In the genomic region with DNA sequence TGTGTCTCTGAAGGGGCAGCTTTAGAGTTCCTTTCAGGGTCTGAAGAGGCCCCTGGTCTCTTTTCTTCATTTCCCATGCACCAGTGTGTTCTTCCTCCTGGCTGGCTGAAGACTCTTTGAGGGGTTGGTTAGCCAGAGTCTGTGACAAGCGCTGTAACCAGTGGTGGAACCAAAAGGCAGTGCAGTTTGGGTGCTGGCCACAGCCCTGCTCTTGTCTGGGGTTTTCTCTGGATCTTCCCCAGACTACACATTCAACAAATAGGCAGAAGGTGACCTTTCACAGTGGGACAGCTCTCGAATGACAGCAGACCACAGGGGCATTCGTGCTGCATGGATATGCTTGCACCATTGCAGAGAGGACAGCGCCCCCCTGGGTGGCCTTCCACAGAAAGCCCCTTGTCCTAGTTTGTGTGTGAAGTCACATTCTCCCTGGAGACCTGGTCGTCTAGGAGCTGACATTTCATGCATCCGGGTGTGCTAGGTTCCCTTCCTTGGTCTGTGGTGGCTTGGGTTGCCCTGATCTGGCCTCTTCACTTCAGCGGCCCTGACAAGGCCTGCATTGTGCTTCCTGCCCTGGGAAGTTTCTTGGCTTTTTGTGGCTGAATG, we compare ENCODE assay signal across 27 mouse cellular contexts.
DNase-seq lines count a peak whose midpoint lies in the region; ATAC-seq and TF ChIP-seq lines count a peak whose summit lies in the region.
"Had no signal": no experiment of that assay in that cellular context is flagged by ENCODE, and none has a peak within 500 bp of the region (broad histone marks: within the 10 kb centered on the region; RNA-seq: fewer than 3 reads in every experiment).

No protein-coding gene starts in this region.

- peaks cover 82% of the 10 kb centered on the region for H3K36me3 ChIP-seq in hindbrain, embryonic 10.5 days
- H3K36me3 ChIP-seq in hindbrain, embryonic 16.5 days (ENCODE audit: control insufficient read depth, insufficient read depth, low read length), result peaks cover 4% of the 10 kb centered on the region

- no peaks in the 10 kb centered on the region for H3K27me3 ChIP-seq in hindbrain, embryonic 10.5 days (ENCODE audit: insufficient read depth, poor library complexity, severe bottlenecking)
- no peaks in the 10 kb centered on the region for H3K27me3 ChIP-seq in hindbrain, embryonic 16.5 days (replicated peaks; ENCODE audit: control insufficient read depth, insufficient read depth, low read length)
- H3K27me3 ChIP-seq: forebrain, embryonic 13.5 days; limb, embryonic 12.5 days; lung, embryonic 15.5 days; neural tube, embryonic 13.5 days; stomach, embryonic 15.5 days had no signal

- H3K4me1 ChIP-seq in hindbrain, embryonic 10.5 days (replicated peaks), result peaks cover 7% of the 10 kb centered on the region
- H3K4me1 ChIP-seq in hindbrain, embryonic 16.5 days (ENCODE audit: control insufficient read depth, insufficient read depth, low read depth, low read length), result no peaks in the 10 kb centered on the region
- H3K4me1 ChIP-seq: forebrain, embryonic 13.5 days; limb, embryonic 12.5 days; lung, embryonic 15.5 days; stomach, embryonic 15.5 days had no signal

- intact Hi-C loops in left cerebral cortex, adult 2 months (cut with DNase I), result no loop called here

- H3K9ac ChIP-seq in hindbrain, embryonic 16.5 days (ENCODE audit: low read depth, low read length), result no peak overlapping the region
- H3K9ac ChIP-seq: forebrain, embryonic 13.5 days; limb, embryonic 12.5 days; liver, embryonic 14.5 days; lung, embryonic 15.5 days; neural tube, embryonic 13.5 days; stomach, embryonic 15.5 days had no signal

- DNase-seq in embryo, embryonic 10.5 days (ENCODE audit: low spot score), result peak; percentile 9
- DNase-seq in embryo, embryonic 10 days (ENCODE audit: low spot score), result no peak
- no peak for DNase-seq in left cerebral cortex, adult 2 months (ENCODE audit: extremely low spot score in 1 of 2, low spot score in 2 of 2)
- no peak for DNase-seq in left cerebral cortex, adult 8-10 months (ENCODE audit: low spot score in 2 of 2)
- DNase-seq in hindbrain, embryonic 10.5 days (ENCODE audit: low spot score), result peak; percentile 12
- no peak for DNase-seq in right cerebral cortex, postnatal 36 days (ENCODE audit: low spot score in 2 of 2)
- DNase-seq in adipocyte (ENCODE audit: low spot score), result no peak
- DNase-seq: adrenal gland, postnatal 14 days; cerebellum, adult 11-12 months; cerebellum, postnatal 25 days; heart, postnatal 10 days; kidney, adult 8-10 months; layer of hippocampus, adult 9-11 months; right cerebral cortex, postnatal 25 days; thymus, adult 18-20 months had no signal

- H3K4me2 ChIP-seq in hindbrain, embryonic 16.5 days (ENCODE audit: low read length), result no peak overlapping the region
- H3K4me2 ChIP-seq: forebrain, embryonic 13.5 days; heart, embryonic 11.5 days; limb, embryonic 12.5 days; lung, embryonic 15.5 days; neural tube, embryonic 13.5 days; stomach, embryonic 15.5 days had no signal

- no peak overlapping the region for H3K4me3 ChIP-seq in left cerebral cortex, adult 2 months
- no peak overlapping the region for H3K4me3 ChIP-seq in hindbrain, embryonic 10.5 days
- H3K4me3 ChIP-seq in hindbrain, embryonic 16.5 days (ENCODE audit: low read length), result no peak overlapping the region
- H3K4me3 ChIP-seq: erythroblast, embryonic 14.5 days; forebrain, embryonic 13.5 days; limb, embryonic 12.5 days; lung, embryonic 15.5 days; neural tube, embryonic 13.5 days; stomach, embryonic 15.5 days had no signal

- H3K27ac ChIP-seq in left cerebral cortex, adult 2 months, result no peak overlapping the region
- H3K27ac ChIP-seq in hindbrain, embryonic 10.5 days, result 0 out of 2 replicates have a peak overlapping the region, but pooled peaks have one; percentile 31
- H3K27ac ChIP-seq in hindbrain, embryonic 16.5 days (ENCODE audit: low read depth, low read length), result peak overlapping the region; percentile 5; the same call in 1 of the 2 replicates
- H3K27ac ChIP-seq: forebrain, embryonic 13.5 days; limb, embryonic 12.5 days; liver, embryonic 14.5 days; lung, embryonic 15.5 days; neural tube, embryonic 13.5 days; stomach, embryonic 15.5 days had no signal

- ATAC-seq in hindbrain, embryonic 16.5 days, result peak; percentile 68
- ATAC-seq: activated CD4-positive, CD25-positive, alpha-beta regulatory T cell, adult 4 months; CD4-positive, CD25-positive, alpha-beta regulatory T cell, adult 4 months; forebrain, embryonic 13.5 days; inflammation-experienced regulatory T-cells, adult 6 months had no signal

- H3K9me3 ChIP-seq in hindbrain, embryonic 10.5 days, result no peaks in the 10 kb centered on the region
- H3K9me3 ChIP-seq in hindbrain, embryonic 16.5 days (ENCODE audit: control insufficient read depth, low read length), result no peaks in the 10 kb centered on the region
- H3K9me3 ChIP-seq: forebrain, embryonic 13.5 days; limb, embryonic 12.5 days; lung, embryonic 15.5 days; neural tube, embryonic 13.5 days; stomach, embryonic 15.5 days had no signal

- peak; percentile 9 for TF ChIP-seq CTCF in left cerebral cortex, adult 2 months (IDR thresholded peaks at IDR 0.05)

- 55% methylated on average over 7 of the region's 7 CpGs for WGBS in hindbrain, embryonic 10.5 days
- WGBS in hindbrain, embryonic 16.5 days, result 43% methylated on average over 7 of the region's 7 CpGs

Comparison
In these comparisons a context has a peak if more than half of its experiments do, and no peak if none do; other contexts are left out.
1. DNase-seq: peak in embryo, embryonic 10.5 days (single experiment) and hindbrain, embryonic 10.5 days (single experiment); none in embryo, embryonic 10 days (single experiment), left cerebral cortex, adult 2 months (0 of 2), left cerebral cortex, adult 8-10 months (0 of 2), right cerebral cortex, postnatal 36 days (0 of 2) and adipocyte (single experiment).